Mouse (Mus musculus): Measurements from ENCODE around the gene Tns3.

DNA sequence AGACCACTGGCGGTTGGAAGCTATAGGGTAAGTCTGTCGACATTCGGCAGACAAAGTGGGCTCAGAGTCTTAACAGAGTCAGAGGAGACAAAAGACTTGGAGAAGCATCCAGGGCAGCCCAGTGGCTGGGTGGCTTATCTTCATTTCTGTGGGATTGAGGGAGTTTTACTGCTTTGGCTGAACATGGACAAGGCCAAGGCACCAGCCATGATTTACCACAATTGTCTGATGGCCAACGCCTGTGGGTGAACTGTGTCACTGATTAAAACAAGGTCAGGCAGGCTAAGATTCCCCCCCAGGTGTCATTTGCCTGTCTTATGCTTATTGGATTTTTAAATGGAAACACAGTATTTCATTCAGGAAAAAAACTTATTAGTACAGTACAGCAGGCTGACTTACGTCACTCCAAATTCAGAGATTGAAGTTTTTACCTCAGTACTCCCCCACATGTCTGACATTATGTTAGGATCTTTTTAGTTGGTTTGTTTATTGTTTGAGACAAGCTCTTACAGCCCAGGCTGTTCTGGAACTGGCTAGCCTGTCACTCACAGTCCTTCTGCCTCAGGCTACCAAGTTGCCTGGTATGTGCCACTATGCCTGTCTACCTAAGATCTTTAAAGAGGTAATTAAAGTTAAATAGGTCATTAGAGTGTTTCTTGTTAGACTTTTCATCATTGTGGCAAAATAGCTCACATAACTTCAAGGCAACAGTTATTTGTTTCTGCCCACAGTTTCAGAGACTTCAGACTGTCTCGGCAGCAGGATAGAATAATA, 11.6 kb upstream of the Tns3 start:
- TF ChIP-seq CTCF (IDR thresholded peaks at IDR 0.05; ENCODE audit: extremely low read depth, insufficient read depth, low read length) = no peak
- TF ChIP-seq POLR2A (IDR thresholded peaks at IDR 0.05; ENCODE audit: extremely low read depth, insufficient read depth, low read length) = no peak
